Mouse (Mus musculus) forebrain, embryonic 13.5 days (tissue): ENCODE data around the gene Mrfap1. TPM values are rescaled to one million over a fixed set of nuclear protein-coding genes. Genes with fewer than 3 reads are reported as not detected.
A peak's percentile ranks its signal among the peaks of the same experiment; 100 is the strongest.

Experiments
- ATAC-seq: fragments of 200-750 bp; cut with Nextera tagmentation; 2 replicates; pipeline ENCODE4 v1.8.0; 2017
- H3K27ac ChIP-seq: fragments of 300-500 bp; sonication (generic); 2 replicates; pipeline ENCODE4 v1.5.1; 2015; ENCODE audit warnings: inconsistent platforms, mild to moderate bottlenecking, moderate library complexity
- H3K27me3 ChIP-seq: fragments of 300-500 bp; sonication (generic); 2 replicates; pipeline ENCODE4 v1.6.1; 2015; ENCODE audit warnings: mild to moderate bottlenecking, inconsistent platforms
- H3K36me3 ChIP-seq: fragments of 300-500 bp; sonication (generic); 2 replicates; pipeline ENCODE4 v1.6.1; 2015; ENCODE audit warnings: mild to moderate bottlenecking, inconsistent platforms; ENCODE audit not compliant: poor library complexity, severe bottlenecking
- H3K4me1 ChIP-seq: fragments of 300-500 bp; sonication (generic); 2 replicates; pipeline ENCODE4 v1.6.1; 2015; ENCODE audit warnings: inconsistent platforms
- H3K4me2 ChIP-seq: fragments of 300-500 bp; sonication (generic); 2 replicates; pipeline ENCODE4 v1.6.1; 2015; ENCODE audit warnings: inconsistent platforms, mild to moderate bottlenecking, moderate library complexity
- H3K4me3 ChIP-seq: fragments of 300-500 bp; sonication (generic); 2 replicates; pipeline ENCODE4 v1.5.1; 2015; ENCODE audit warnings: mild to moderate bottlenecking, inconsistent platforms
- H3K9ac ChIP-seq: fragments of 300-500 bp; sonication (generic); 2 replicates; pipeline ENCODE4 v1.6.1; 2015; ENCODE audit warnings: mild to moderate bottlenecking, inconsistent platforms
- H3K9me3 ChIP-seq: fragments of 300-500 bp; sonication (generic); replicated peaks from 2 replicates; pipeline ENCODE4 v1.6.1; 2016; ENCODE audit warnings: inconsistent platforms
- WGBS: fragments of 180-500 bp; shearing (Covaris S2); methylation state at CpG from one replicate; pipeline ENCODE4 v1.1.7; 2015; 5-methylcytosine and 5-hydroxymethylcytosine counted together
- polyA plus RNA-seq: library from polyadenylated mRNA; unstranded; fragments of >200 nt; fragmentation: Nextera tagmentation; extraction: Ambion mirVana; gene quantifications from 2 replicates; pipeline ENCODE4 v1.2.1, GENCODE M21; 2015

Gene Mrfap1
- polyA plus RNA-seq, 1 experiment from 2014 or later: 345 TPM

DNA sequence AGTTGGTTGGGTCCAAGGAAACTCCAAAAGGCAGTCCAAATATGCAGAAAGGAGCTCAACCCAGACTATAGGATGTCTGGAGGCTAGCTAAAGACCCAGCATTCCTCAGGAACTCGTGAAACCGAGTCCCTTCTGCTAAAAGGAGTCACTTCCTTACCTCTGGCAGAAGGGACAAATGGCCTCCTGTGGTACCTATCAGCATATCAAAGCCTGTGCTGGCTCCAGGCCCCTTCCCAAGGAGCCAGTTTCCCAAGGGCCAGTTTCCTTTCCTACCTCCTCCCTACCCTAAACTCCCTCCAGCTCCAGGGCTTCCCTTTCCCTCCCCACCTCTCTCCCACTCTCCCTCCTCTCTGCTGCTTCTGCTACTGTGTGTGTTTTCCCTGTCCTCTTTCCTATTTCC lies 19.4 kb downstream of the Mrfap1 start:
- H3K4me3 ChIP-seq: no peak overlapping the region
- no peaks in the 10 kb centered on the region for H3K36me3 ChIP-seq
- H3K4me1 ChIP-seq: no peaks in the 10 kb centered on the region
- no peak overlapping the region for H3K27ac ChIP-seq
- H3K4me2 ChIP-seq: no peak overlapping the region
- H3K27me3 ChIP-seq: no peaks in the 10 kb centered on the region
- no peak for ATAC-seq
- no peak overlapping the region for H3K9ac ChIP-seq
- H3K9me3 ChIP-seq: 0 out of 2 replicates have a peak, but pooled peaks cover 2% of the 10 kb centered on the region
- 0% methylated on average over 2 of the region's 2 CpGs for WGBS

DNA sequence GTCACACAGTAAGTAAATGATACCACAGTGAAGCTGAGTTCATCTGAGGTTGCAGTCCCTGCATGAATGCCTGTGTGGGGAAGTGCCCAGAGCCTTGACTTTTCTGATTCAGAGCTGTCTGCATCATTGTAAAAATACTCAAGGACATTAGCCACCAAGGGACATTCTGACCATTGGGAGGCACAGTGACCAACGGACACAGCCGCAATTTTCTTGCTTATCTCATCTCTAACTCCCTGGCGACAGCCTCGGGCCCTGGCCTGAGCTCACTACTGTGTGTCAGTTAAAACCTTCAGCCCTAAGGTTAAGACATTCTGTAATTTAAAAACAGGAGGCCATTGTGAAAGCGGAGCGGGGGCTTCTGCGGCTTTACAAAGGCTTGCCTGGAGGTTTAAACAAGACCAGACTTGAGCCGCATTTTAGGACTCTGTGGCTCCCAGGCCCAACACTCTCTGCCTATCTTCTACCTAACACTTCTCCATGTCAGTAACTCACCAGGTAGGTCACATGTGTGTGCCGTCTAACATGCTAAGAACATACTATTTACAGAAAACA lies 20.5 kb downstream of the Mrfap1 start:
- Histone ChIP-seq H3K36me3 (no peaks in the 10 kb centered on the region), H3K27ac (no peak overlapping the region), H3K27me3 (no peaks in the 10 kb centered on the region), H3K9me3 (0 out of 2 replicates have a peak, but pooled peaks cover 2% of the 10 kb centered on the region), H3K4me3 (no peak overlapping the region), H3K4me2 (no peak overlapping the region), H3K9ac (no peak overlapping the region), H3K4me1 (no peaks in the 10 kb centered on the region)
- no peak for ATAC-seq
- 26% methylated on average over 9 of the region's 9 CpGs for WGBS

DNA sequence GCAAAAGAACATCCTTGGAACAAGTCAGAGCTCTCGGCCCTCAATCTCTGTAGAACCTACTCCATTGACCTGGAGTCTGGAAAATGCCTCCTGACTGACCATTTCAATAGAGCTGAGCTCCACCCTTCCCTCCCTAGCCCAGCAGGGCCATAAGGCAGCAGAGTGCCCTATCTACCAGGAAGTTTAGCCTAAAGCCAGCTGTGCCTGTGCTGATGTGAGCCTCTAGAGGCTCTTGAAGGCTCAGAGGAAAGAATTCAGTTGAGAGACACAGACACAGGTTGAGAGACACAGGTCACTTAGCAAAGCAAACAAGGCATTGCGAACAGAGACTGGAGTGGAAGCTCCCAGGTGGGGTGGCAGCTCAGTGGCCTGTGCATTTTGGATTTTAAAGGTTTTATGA lies 21.3 kb downstream of the Mrfap1 start:
- H3K4me3 ChIP-seq: no peak overlapping the region
- H3K4me1 ChIP-seq: no peaks in the 10 kb centered on the region
- no peak for ATAC-seq

DNA sequence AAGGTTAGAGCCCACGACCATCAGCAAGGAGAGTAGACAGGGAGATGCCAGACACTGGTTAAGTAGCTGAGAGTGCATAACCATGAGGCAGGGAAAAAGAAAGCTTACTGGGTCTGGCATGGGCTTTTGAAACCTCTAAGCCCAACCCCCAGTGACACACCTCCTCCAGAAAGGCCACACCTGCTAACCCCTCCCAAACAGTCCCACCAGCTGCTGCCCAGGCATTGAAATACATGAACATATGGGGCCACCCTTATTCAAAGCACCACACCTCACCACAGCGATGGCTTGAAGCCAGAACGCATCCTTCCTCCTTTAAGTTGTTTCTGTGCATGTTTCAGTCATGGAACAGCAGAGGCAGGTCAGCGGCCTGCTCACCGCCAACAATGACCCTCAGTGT lies 24.0 kb downstream of the Mrfap1 start:
- no peaks in the 10 kb centered on the region for H3K9me3 ChIP-seq
- no peak; the same call in 1 of the 2 replicates for ATAC-seq
- H3K4me2 ChIP-seq: no peak overlapping the region
- peaks cover 2% of the 10 kb centered on the region for H3K4me1 ChIP-seq
- 79% methylated on average over 5 of the region's 5 CpGs for WGBS
- no peak overlapping the region for H3K9ac ChIP-seq
- H3K27ac ChIP-seq: no peak overlapping the region
- H3K36me3 ChIP-seq: no peaks in the 10 kb centered on the region
- no peaks in the 10 kb centered on the region for H3K27me3 ChIP-seq
- no peak overlapping the region for H3K4me3 ChIP-seq

More for the DNA sequence above, 21.3 kb downstream of the Mrfap1 start:
- WGBS: 85% methylated on average over 2 of the region's 2 CpGs
- Histone ChIP-seq H3K36me3 (no peaks in the 10 kb centered on the region), H3K9ac (no peak overlapping the region), H3K27ac (no peak overlapping the region), H3K9me3 (0 out of 2 replicates have a peak, but pooled peaks cover 2% of the 10 kb centered on the region), H3K4me2 (no peak overlapping the region), H3K27me3 (no peaks in the 10 kb centered on the region)

DNA sequence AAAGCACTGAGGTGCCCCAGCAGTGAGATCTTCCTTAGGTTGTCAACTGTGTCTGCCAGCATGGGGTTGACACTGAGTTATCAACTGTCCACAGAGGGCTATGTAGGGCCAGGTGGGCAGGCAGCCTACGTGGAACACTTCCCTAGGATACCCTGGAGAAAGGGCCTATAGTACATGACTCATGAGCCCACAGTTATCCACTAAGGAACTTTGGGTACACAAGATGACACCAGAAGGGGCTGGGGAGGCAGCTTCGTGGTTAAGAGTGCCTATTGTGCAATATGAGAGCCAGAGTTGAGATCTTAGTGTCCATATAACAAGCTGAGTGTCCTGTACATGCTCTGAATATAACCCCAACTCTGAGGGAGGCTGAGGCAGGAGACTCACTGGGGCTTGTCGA lies 27.0 kb downstream of the Mrfap1 start:
- Histone ChIP-seq H3K4me2 (no peak overlapping the region), H3K9me3 (no peaks in the 10 kb centered on the region), H3K4me1 (peaks cover 12% of the 10 kb centered on the region), H3K4me3 (no peak overlapping the region), H3K9ac (no peak overlapping the region), H3K36me3 (no peaks in the 10 kb centered on the region), H3K27me3 (no peaks in the 10 kb centered on the region), H3K27ac (no peak overlapping the region)
- 71% methylated on average over 3 of the region's 3 CpGs for WGBS
- ATAC-seq: no peak

DNA sequence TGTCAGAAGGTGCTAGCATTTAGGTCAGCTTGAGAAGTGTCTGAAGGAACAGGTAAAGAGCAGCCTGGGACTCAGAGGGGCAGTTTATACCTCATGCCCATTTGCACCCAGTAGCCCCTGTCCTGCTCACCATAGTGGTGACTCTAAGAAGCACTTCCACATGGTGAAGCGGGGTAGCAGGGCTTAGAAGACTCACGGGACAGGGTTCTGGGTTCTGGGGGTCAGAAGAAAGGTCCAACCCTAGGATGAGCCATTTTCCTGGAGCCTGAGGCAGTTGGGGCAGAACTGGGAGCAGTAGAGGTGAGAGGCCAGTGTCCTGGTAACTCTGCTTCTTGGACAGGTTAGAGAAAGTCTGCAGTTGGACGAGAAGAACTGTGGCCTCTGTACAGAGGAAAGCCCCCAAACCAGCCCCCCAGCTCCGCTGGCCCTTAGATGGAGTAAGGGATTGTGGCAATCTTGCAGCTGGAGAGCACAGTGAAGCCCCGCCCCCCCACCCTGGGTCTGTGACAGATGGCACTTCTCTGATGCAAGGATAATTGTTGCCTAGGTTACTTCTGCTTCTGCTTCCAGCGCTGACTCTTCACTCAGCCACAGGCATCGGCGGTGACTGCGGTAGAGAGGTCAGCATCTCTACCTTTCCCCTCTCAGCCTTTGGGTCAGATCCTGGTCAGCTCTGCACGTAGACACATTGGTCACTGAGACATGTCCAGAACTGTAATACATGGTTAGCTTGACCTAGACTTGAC lies 29.4 kb downstream of the Mrfap1 start:
- H3K9ac ChIP-seq: no peak overlapping the region
- no peaks in the 10 kb centered on the region for H3K27me3 ChIP-seq
- 35% methylated on average over 10 of the region's 10 CpGs for WGBS
- ATAC-seq: peak; percentile 80
- no peaks in the 10 kb centered on the region for H3K9me3 ChIP-seq
- H3K4me2 ChIP-seq: peak overlapping the region; percentile 31
- no peaks in the 10 kb centered on the region for H3K36me3 ChIP-seq
- no peak overlapping the region for H3K4me3 ChIP-seq
- H3K4me1 ChIP-seq: peaks cover 18% of the 10 kb centered on the region
- H3K27ac ChIP-seq: 0 out of 2 replicates have a peak overlapping the region, but pooled peaks have one; percentile 40

DNA sequence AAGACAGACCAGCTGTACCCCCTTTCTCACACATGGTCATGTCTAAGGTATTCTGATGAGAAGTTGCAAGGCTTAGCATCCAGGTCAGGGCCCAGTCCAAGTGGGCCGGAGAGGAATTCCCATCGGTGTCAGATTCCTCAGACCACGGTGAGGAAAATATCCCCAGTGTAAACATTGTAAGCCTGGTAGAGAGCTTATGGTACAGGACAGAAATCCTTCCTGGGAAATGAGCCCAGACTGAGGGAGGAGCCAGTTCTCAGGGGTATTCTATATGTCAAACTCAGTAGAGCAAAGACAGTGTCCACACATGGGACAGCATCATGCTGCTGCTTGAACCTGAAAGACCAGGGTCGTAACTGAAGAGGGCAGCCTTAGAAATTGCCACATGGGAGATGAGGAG lies 36.7 kb downstream of the Mrfap1 start:
- 86% methylated on average over 4 of the region's 4 CpGs for WGBS
- no peak overlapping the region for H3K9ac ChIP-seq
- no peak overlapping the region for H3K4me3 ChIP-seq
- 0 out of 2 replicates have a peak, but pooled peaks cover 5% of the 10 kb centered on the region for H3K4me1 ChIP-seq
- H3K4me2 ChIP-seq: no peak overlapping the region
- no peaks in the 10 kb centered on the region for H3K9me3 ChIP-seq
- ATAC-seq: no peak
- no peaks in the 10 kb centered on the region for H3K36me3 ChIP-seq
- H3K27ac ChIP-seq: no peak overlapping the region
- peaks cover 5% of the 10 kb centered on the region; the same call in 1 of the 2 replicates for H3K27me3 ChIP-seq

DNA sequence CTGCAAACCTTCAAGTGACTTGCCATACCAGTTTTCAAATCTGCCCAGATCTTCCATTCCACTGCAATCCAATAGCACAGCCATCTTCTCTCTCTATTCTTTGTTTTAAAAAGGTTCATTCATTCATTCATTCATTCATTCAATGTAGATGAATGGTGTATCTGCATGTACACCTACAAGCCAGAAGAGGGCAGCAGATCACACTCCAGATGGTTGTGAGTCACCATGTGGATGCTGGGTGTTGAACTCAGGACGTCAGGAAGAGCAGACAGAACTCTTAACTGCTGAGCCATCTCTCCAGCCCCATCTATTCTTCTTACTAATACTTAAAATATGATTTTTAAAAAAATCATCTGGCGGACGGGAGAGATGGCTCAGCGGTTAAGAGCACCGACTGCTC lies 39.5 kb downstream of the Mrfap1 start:
- 64% methylated on average over 5 of the region's 5 CpGs for WGBS
- Histone ChIP-seq H3K9me3 (no peaks in the 10 kb centered on the region), H3K27ac (no peak overlapping the region), H3K4me3 (no peak overlapping the region), H3K4me2 (no peak overlapping the region), H3K9ac (no peak overlapping the region), H3K4me1 (no peaks in the 10 kb centered on the region), H3K36me3 (no peaks in the 10 kb centered on the region), H3K27me3 (peaks cover 10% of the 10 kb centered on the region; the same call in 1 of the 2 replicates)
- no peak for ATAC-seq

DNA sequence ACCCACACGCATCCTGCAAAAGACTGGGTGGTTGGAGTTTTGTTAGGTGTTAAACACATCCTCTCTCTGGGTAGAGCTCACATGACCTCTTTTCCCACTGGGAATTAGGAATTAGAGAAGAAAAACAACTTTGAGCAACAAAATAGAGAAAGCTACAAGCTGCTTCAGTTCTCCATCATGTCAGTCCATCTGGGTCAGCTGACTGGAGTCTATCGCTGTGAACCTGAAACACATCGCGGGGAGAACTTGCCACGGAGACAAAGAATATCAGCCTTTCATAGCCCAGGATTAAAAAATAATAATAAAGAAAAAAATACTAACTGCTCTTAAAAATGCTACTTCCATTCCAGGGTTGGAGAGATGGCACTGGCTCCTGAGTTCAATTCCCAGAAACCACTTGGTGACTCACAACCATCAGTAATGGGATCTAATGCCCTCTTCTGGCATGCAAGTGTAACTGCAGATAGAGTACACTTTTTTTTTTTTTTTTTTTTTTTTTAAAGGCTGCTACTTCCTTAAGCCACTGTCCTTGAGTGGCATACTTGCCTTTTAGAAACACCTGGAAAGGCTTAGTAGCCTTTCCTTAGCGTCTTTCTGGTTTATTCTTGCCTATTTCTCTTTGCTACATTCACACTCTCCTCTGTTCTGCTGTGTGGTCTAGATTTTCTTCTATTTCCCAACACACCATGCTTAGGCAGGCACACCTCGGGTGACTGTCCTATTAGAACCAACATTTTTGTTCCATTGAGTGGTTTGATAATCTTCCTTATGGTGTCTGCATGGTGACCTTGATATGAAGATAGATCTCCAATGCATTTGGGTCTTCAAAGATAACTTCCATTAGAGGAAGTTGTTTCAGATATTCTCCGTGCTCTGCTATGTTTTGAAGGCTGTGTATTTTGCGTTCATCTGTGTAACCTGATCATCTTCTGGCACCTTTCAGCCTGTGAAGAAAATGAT lies 46.2 kb downstream of the Mrfap1 start:
- Histone ChIP-seq H3K4me2 (no peak overlapping the region), H3K4me1 (peaks cover 24% of the 10 kb centered on the region), H3K9me3 (no peaks in the 10 kb centered on the region), H3K27ac (no peak overlapping the region), H3K36me3 (no peaks in the 10 kb centered on the region), H3K4me3 (no peak overlapping the region), H3K9ac (no peak overlapping the region), H3K27me3 (peaks cover 9% of the 10 kb centered on the region; the same call in 1 of the 2 replicates)
- WGBS: 74% methylated on average over 9 of the region's 9 CpGs
- ATAC-seq: no peak

DNA sequence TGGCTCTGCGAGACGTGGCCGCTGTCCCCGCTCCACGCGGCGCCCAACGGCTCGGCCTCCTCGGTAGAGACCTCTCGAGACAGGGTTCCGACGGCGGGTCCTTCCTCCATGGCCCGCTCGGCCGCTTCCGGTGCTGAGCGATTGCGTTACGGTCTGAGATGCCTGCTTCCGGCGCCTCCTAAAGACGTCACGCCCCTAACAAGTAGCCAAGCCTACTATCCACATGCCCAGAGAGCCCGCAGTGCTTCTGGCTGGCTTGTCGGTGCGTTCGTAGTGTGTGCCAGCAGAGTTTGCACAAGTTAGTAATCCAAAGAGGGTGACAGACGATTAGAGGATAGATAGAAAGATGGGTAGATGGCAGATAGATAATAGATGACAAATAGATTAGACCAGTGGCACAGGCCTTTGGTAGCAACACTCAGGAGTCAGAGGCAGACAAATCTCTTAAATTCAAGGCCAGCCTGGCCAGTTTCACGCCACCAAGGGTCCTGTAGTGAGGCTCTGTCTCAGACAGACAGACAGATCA lies 48.0 kb downstream of the Mrfap1 start, which contains the start of gene Bloc1s4:
Gene Bloc1s4, minus strand, starts transcription at position 115 of the 526 bp plus-strand sequence.
- H3K27me3 ChIP-seq: peaks cover 6% of the 10 kb centered on the region; the same call in 1 of the 2 replicates
- WGBS: 4% methylated on average over 31 of the region's 31 CpGs
- 0 out of 2 replicates have a peak within 1 kb of the TSS, but pooled peaks have one; percentile 31 for H3K27ac ChIP-seq
- H3K4me3 ChIP-seq: peak within 1 kb of the TSS; percentile 92
- H3K9me3 ChIP-seq: no peaks in the 10 kb centered on the region
- peaks cover 24% of the 10 kb centered on the region for H3K4me1 ChIP-seq
- H3K9ac ChIP-seq: peak within 1 kb of the TSS; percentile 94
- peak within 1 kb of the TSS; percentile 88 for H3K4me2 ChIP-seq
- no peaks in the 10 kb centered on the region for H3K36me3 ChIP-seq
- peak; percentile 99 for ATAC-seq

DNA sequence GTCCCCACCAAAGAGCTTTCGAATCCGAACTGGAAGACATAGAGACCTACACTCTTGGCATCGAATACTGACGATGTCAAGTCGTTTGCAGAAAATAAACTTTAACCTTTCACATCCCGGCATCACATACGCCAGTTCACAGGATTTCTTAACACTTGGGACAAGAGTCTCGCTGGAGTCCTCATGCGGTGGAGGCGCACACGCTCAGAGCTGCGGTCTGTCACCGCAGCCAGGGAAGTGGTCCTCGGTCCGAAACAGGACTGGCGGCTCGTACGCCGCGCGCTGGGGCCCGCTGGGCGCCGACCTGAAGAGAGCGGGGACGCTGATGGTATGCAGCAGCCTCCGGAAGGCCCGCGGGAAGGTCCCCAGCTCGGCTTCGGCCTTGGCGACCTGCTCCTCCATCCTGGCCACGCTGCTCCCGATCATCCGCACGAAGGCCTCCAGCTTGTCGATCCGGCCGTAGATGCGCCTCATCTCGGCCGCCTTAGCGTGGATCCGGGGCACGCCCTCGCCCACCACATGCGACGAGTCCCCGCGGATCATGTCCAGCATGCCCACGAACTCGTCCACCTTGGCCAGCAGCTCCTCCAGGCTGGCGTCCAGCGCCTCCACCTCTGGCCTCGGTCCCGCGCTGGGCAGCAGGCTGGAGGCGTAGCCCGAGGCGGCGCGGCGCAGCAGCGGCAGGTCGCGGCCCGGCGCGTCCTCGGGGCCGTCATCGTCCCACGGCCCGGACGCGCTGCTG lies 48.6 kb downstream of the Mrfap1 start:
- Histone ChIP-seq H3K36me3 (no peaks in the 10 kb centered on the region), H3K27ac (no peak overlapping the region), H3K4me2 (peak overlapping the region; percentile 88), H3K9ac (peak overlapping the region; percentile 94), H3K27me3 (peaks cover 6% of the 10 kb centered on the region; the same call in 1 of the 2 replicates), H3K9me3 (no peaks in the 10 kb centered on the region), H3K4me3 (peak overlapping the region; percentile 92), H3K4me1 (peaks cover 24% of the 10 kb centered on the region)
- 3% methylated on average over 76 of the region's 76 CpGs for WGBS
- ATAC-seq: peak; percentile 22
